Mouse (Mus musculus) embryonic facial prominence, embryonic 10.5 days (tissue): Measurements from ENCODE around the gene Sh3d19. TPM values are rescaled to one million over a fixed set of nuclear protein-coding genes. Genes with fewer than 3 reads are reported as not detected.

Experiments
- DNase-seq: peaks from one replicate; pipeline ENCODE4 v3.0.0-alpha.2; 2017; ENCODE audit warnings: low spot score
- H3K27ac ChIP-seq: fragments of 300-500 bp; sonication (generic); replicated peaks from 2 replicates; pipeline ENCODE4 v1.5.1; 2016; ENCODE audit warnings: mild to moderate bottlenecking
- H3K27me3 ChIP-seq: fragments of 300-500 bp; sonication (generic); replicated peaks from 2 replicates; pipeline ENCODE4 v1.6.1; 2016; ENCODE audit warnings: low read depth, mild to moderate bottlenecking; ENCODE audit not compliant: poor library complexity, severe bottlenecking
- H3K36me3 ChIP-seq: fragments of 300-500 bp; sonication (generic); replicated peaks from 2 replicates; pipeline ENCODE4 v1.6.1; 2016; ENCODE audit warnings: mild to moderate bottlenecking, moderate library complexity
- H3K4me1 ChIP-seq: fragments of 300-500 bp; sonication (generic); 2 replicates; pipeline ENCODE4 v1.6.1; 2016
- H3K4me3 ChIP-seq: fragments of 300-500 bp; sonication (generic); 2 replicates; pipeline ENCODE4 v1.5.1; 2016; ENCODE audit warnings: mild to moderate bottlenecking, moderate library complexity
- H3K9me3 ChIP-seq: fragments of 300-500 bp; sonication (generic); 2 replicates; pipeline ENCODE4 v1.6.1; 2016; ENCODE audit warnings: mild to moderate bottlenecking
- WGBS: fragments of 180-500 bp; shearing (Covaris S2); methylation state at CpG from one replicate; pipeline ENCODE4 v1.1.7; 2016; 5-methylcytosine and 5-hydroxymethylcytosine counted together
- polyA plus RNA-seq: library from polyadenylated mRNA; unstranded; fragments of >200 nt; fragmentation: Nextera tagmentation; extraction: Ambion mirVana; gene quantifications from 2 replicates; pipeline ENCODE4 v1.2.1, GENCODE M21; 2016

Sh3d19 gene
- polyA plus RNA-seq, 1 experiment from 2014 or later: 14.9 TPM

- H3K9me3 ChIP-seq: no peaks in the 10 kb centered on the region
- no peaks in the 10 kb centered on the region for H3K36me3 ChIP-seq
- H3K4me3 ChIP-seq: no peak overlapping the region
- DNase-seq: no peak
- no peak overlapping the region for H3K27ac ChIP-seq
- 78% methylated on average over 8 of the region's 8 CpGs for WGBS
- H3K27me3 ChIP-seq: no peaks in the 10 kb centered on the region
- no peaks in the 10 kb centered on the region for H3K4me1 ChIP-seq
Measured at GRCm38 (mm10) chr3:86017484-86017883, 46.6 kb downstream of the Sh3d19 start.

- 91% methylated on average over 16 of the region's 16 CpGs for WGBS
- no peaks in the 10 kb centered on the region for H3K4me1 ChIP-seq
Measured at GRCm38 (mm10) chr3:86020921-86021650, 50.2 kb downstream of the Sh3d19 start.

GRCm38 (mm10) chr3:86021651-86022050, 50.7 kb downstream of the Sh3d19 start:
- no peak for DNase-seq
- H3K9me3 ChIP-seq: no peaks in the 10 kb centered on the region
- no peaks in the 10 kb centered on the region for H3K4me1 ChIP-seq
- H3K27ac ChIP-seq: no peak overlapping the region
- no peak overlapping the region for H3K4me3 ChIP-seq
- H3K36me3 ChIP-seq: no peaks in the 10 kb centered on the region
- no peaks in the 10 kb centered on the region for H3K27me3 ChIP-seq
- 87% methylated on average over 4 of the region's 4 CpGs for WGBS

More at GRCm38 (mm10) chr3:86020921-86021650, 50.2 kb downstream of the Sh3d19 start:
- H3K27me3 ChIP-seq: no peaks in the 10 kb centered on the region
- DNase-seq: no peak
- H3K27ac ChIP-seq: no peak overlapping the region
- no peak overlapping the region for H3K4me3 ChIP-seq
- no peaks in the 10 kb centered on the region for H3K9me3 ChIP-seq
- no peaks in the 10 kb centered on the region for H3K36me3 ChIP-seq

- H3K27me3 ChIP-seq: no peaks in the 10 kb centered on the region
- no peaks in the 10 kb centered on the region for H3K9me3 ChIP-seq
- WGBS: 91% methylated on average over 12 of the region's 12 CpGs
- H3K36me3 ChIP-seq: no peaks in the 10 kb centered on the region
- no peak overlapping the region for H3K27ac ChIP-seq
- no peaks in the 10 kb centered on the region for H3K4me1 ChIP-seq
- DNase-seq: no peak
- no peak overlapping the region for H3K4me3 ChIP-seq
Measured at GRCm38 (mm10) chr3:86024065-86024795, 53.3 kb downstream of the Sh3d19 start.

GRCm38 (mm10) chr3:86025341-86026137, 54.6 kb downstream of the Sh3d19 start:
- no peaks in the 10 kb centered on the region for H3K4me1 ChIP-seq
- no peaks in the 10 kb centered on the region for H3K9me3 ChIP-seq
- no peaks in the 10 kb centered on the region for H3K36me3 ChIP-seq
- WGBS: 94% methylated on average over 20 of the region's 20 CpGs
- no peak overlapping the region for H3K27ac ChIP-seq
- no peak overlapping the region for H3K4me3 ChIP-seq
- H3K27me3 ChIP-seq: no peaks in the 10 kb centered on the region
- no peak for DNase-seq

GRCm38 (mm10) chr3:86028658-86029375, 57.9 kb downstream of the Sh3d19 start:
- WGBS: 92% methylated on average over 15 of the region's 15 CpGs
- H3K9me3 ChIP-seq: no peaks in the 10 kb centered on the region
- DNase-seq: no peak

GRCm38 (mm10) chr3:86030566-86030965, 59.7 kb downstream of the Sh3d19 start:
- H3K27ac ChIP-seq: no peak overlapping the region
- H3K4me3 ChIP-seq: no peak overlapping the region
- H3K27me3 ChIP-seq: no peaks in the 10 kb centered on the region
- H3K4me1 ChIP-seq: 0 out of 2 replicates have a peak, but pooled peaks cover 4% of the 10 kb centered on the region
- DNase-seq: no peak
- 90% methylated on average over 4 of the region's 4 CpGs for WGBS
- H3K36me3 ChIP-seq: peaks cover 8% of the 10 kb centered on the region; the same call in 1 of the 2 replicates
- H3K9me3 ChIP-seq: no peaks in the 10 kb centered on the region

More at GRCm38 (mm10) chr3:86028658-86029375, 57.9 kb downstream of the Sh3d19 start:
- Histone ChIP-seq H3K36me3 (peaks cover 8% of the 10 kb centered on the region; the same call in 1 of the 2 replicates), H3K27ac (no peak overlapping the region), H3K4me1 (0 out of 2 replicates have a peak, but pooled peaks cover 2% of the 10 kb centered on the region), H3K27me3 (no peaks in the 10 kb centered on the region), H3K4me3 (no peak overlapping the region)

GRCm38 (mm10) chr3:86033455-86034090, 62.7 kb downstream of the Sh3d19 start:
- no peak for DNase-seq
- peaks cover 9% of the 10 kb centered on the region for H3K4me1 ChIP-seq
- no peaks in the 10 kb centered on the region for H3K27me3 ChIP-seq
- no peaks in the 10 kb centered on the region for H3K9me3 ChIP-seq
- 89% methylated on average over 9 of the region's 9 CpGs for WGBS
- H3K36me3 ChIP-seq: peaks cover 8% of the 10 kb centered on the region
- H3K4me3 ChIP-seq: no peak overlapping the region
- H3K27ac ChIP-seq: no peak overlapping the region

GRCm38 (mm10) chr3:86037926-86038484, 67.1 kb downstream of the Sh3d19 start:
- DNase-seq: no peak
- Histone ChIP-seq H3K36me3 (peaks cover 13% of the 10 kb centered on the region), H3K27ac (no peak overlapping the region), H3K27me3 (no peaks in the 10 kb centered on the region), H3K9me3 (peaks cover 2% of the 10 kb centered on the region; the same call in 1 of the 2 replicates), H3K4me1 (peaks cover 22% of the 10 kb centered on the region), H3K4me3 (no peak overlapping the region)
- WGBS: 94% methylated on average over 9 of the region's 9 CpGs

GRCm38 (mm10) chr3:86038648-86039047, 67.7 kb downstream of the Sh3d19 start:
- peak; percentile 42 for DNase-seq
- H3K4me3 ChIP-seq: no peak overlapping the region
- H3K36me3 ChIP-seq: peaks cover 10% of the 10 kb centered on the region
- peak overlapping the region; percentile 49 for H3K27ac ChIP-seq
- peaks cover 22% of the 10 kb centered on the region for H3K4me1 ChIP-seq
- H3K27me3 ChIP-seq: no peaks in the 10 kb centered on the region
- peaks cover 5% of the 10 kb centered on the region; the same call in 1 of the 2 replicates for H3K9me3 ChIP-seq
- WGBS: 42% methylated on average over 3 of the region's 3 CpGs
